Mouse (Mus musculus): Measurements from ENCODE around the gene Pou3f1. TPM values are rescaled to one million over a fixed set of nuclear protein-coding genes. Genes with fewer than 3 reads are reported as not detected.
A peak's percentile ranks its signal among the peaks of the same experiment; 100 is the strongest.

The Pou3f1 gene
- polyA plus RNA-seq, 1 experiment from 2014 or later = 6.8 TPM

GRCm38 (mm10) chr4:124624111-124624581, 32.5 kb upstream of the Pou3f1 start:
- peak overlapping the region; percentile 4; the same call in 1 of the 2 replicates for H3K27ac ChIP-seq (replicated peaks)
- H3K9me3 ChIP-seq (replicated peaks) = no peaks in the 10 kb centered on the region
- no peaks in the 10 kb centered on the region for H3K36me3 ChIP-seq
- peaks cover 23% of the 10 kb centered on the region for H3K4me1 ChIP-seq
- ATAC-seq (ENCODE audit: low FRiP score) = 0 out of 2 replicates have a peak, but pooled peaks have one; percentile 31
- 42% methylated on average over 7 of the region's 7 CpGs for WGBS
- H3K4me3 ChIP-seq (replicated peaks) = no peak overlapping the region
- no peak overlapping the region for H3K4me2 ChIP-seq
- H3K27me3 ChIP-seq (replicated peaks) = peaks cover 47% of the 10 kb centered on the region
- no peak overlapping the region for H3K9ac ChIP-seq (replicated peaks)

- WGBS = 40% methylated on average over 1 of the region's 1 CpGs
- no peaks in the 10 kb centered on the region for H3K9me3 ChIP-seq (replicated peaks)
Measured at GRCm38 (mm10) chr4:124626836-124627235, 29.8 kb upstream of the Pou3f1 start.

GRCm38 (mm10) chr4:124631456-124631855, 25.2 kb upstream of the Pou3f1 start:
- peaks cover 39% of the 10 kb centered on the region for H3K27me3 ChIP-seq (replicated peaks)
- WGBS = 35% methylated on average over 4 of the region's 4 CpGs
- no peaks in the 10 kb centered on the region for H3K9me3 ChIP-seq (replicated peaks)
- H3K9ac ChIP-seq (replicated peaks) = no peak overlapping the region
- 0 out of 2 replicates have a peak, but pooled peaks cover 13% of the 10 kb centered on the region for H3K4me1 ChIP-seq
- H3K36me3 ChIP-seq = no peaks in the 10 kb centered on the region
- H3K4me3 ChIP-seq (replicated peaks) = no peak overlapping the region
- H3K27ac ChIP-seq (replicated peaks) = no peak overlapping the region
- H3K4me2 ChIP-seq = no peak overlapping the region
- ATAC-seq (ENCODE audit: low FRiP score) = no peak

More at GRCm38 (mm10) chr4:124626836-124627235, 29.8 kb upstream of the Pou3f1 start:
- peaks cover 19% of the 10 kb centered on the region for H3K4me1 ChIP-seq
- H3K4me2 ChIP-seq = no peak overlapping the region
- H3K27ac ChIP-seq (replicated peaks) = no peak overlapping the region
- no peak; the same call in 1 of the 2 replicates for ATAC-seq (ENCODE audit: low FRiP score)
- H3K4me3 ChIP-seq (replicated peaks) = no peak overlapping the region
- H3K9ac ChIP-seq (replicated peaks) = no peak overlapping the region
- peaks cover 23% of the 10 kb centered on the region for H3K27me3 ChIP-seq (replicated peaks)
- H3K36me3 ChIP-seq = no peaks in the 10 kb centered on the region

- 0 out of 2 replicates have a peak, but pooled peaks cover 11% of the 10 kb centered on the region for H3K4me1 ChIP-seq
- no peak overlapping the region for H3K4me2 ChIP-seq
- no peak overlapping the region for H3K27ac ChIP-seq (replicated peaks)
- no peaks in the 10 kb centered on the region for H3K36me3 ChIP-seq
- no peak overlapping the region for H3K9ac ChIP-seq (replicated peaks)
- no peak overlapping the region for H3K4me3 ChIP-seq (replicated peaks)
- WGBS = 34% methylated on average over 10 of the region's 10 CpGs
- no peaks in the 10 kb centered on the region for H3K9me3 ChIP-seq (replicated peaks)
- ATAC-seq (ENCODE audit: low FRiP score) = no peak
- peaks cover 43% of the 10 kb centered on the region for H3K27me3 ChIP-seq (replicated peaks)
Measured at GRCm38 (mm10) chr4:124632856-124633255, 23.8 kb upstream of the Pou3f1 start.

GRCm38 (mm10) chr4:124633281-124633680, 23.3 kb upstream of the Pou3f1 start:
- H3K4me3 ChIP-seq (replicated peaks) = no peak overlapping the region
- 9% methylated on average over 9 of the region's 9 CpGs for WGBS
- H3K9ac ChIP-seq (replicated peaks) = no peak overlapping the region
- 0 out of 2 replicates have a peak, but pooled peaks cover 11% of the 10 kb centered on the region for H3K4me1 ChIP-seq
- H3K4me2 ChIP-seq = no peak overlapping the region
- peaks cover 40% of the 10 kb centered on the region for H3K27me3 ChIP-seq (replicated peaks)
- H3K27ac ChIP-seq (replicated peaks) = no peak overlapping the region
- no peaks in the 10 kb centered on the region for H3K9me3 ChIP-seq (replicated peaks)
- ATAC-seq (ENCODE audit: low FRiP score) = no peak
- H3K36me3 ChIP-seq = no peaks in the 10 kb centered on the region

GRCm38 (mm10) chr4:124639715-124640114, 16.9 kb upstream of the Pou3f1 start:
- peaks cover 58% of the 10 kb centered on the region for H3K27me3 ChIP-seq (replicated peaks)
- no peak overlapping the region for H3K27ac ChIP-seq (replicated peaks)
- H3K4me3 ChIP-seq (replicated peaks) = no peak overlapping the region
- no peaks in the 10 kb centered on the region for H3K9me3 ChIP-seq (replicated peaks)
- no peak for ATAC-seq (ENCODE audit: low FRiP score)
- H3K4me2 ChIP-seq = no peak overlapping the region
- H3K36me3 ChIP-seq = no peaks in the 10 kb centered on the region
- H3K4me1 ChIP-seq = peaks cover 4% of the 10 kb centered on the region
- H3K9ac ChIP-seq (replicated peaks) = no peak overlapping the region
- WGBS = 20% methylated on average over 12 of the region's 12 CpGs

GRCm38 (mm10) chr4:124643859-124644258, 12.7 kb upstream of the Pou3f1 start:
- WGBS = 90% methylated on average over 9 of the region's 9 CpGs

GRCm38 (mm10) chr4:124644974-124645433, 11.6 kb upstream of the Pou3f1 start:
- Histone ChIP-seq H3K27ac (replicated peaks) (no peak overlapping the region), H3K9me3 (replicated peaks) (no peaks in the 10 kb centered on the region), H3K36me3 (no peaks in the 10 kb centered on the region), H3K9ac (replicated peaks) (no peak overlapping the region), H3K4me1 (peaks cover 5% of the 10 kb centered on the region), H3K27me3 (replicated peaks) (peaks cover 43% of the 10 kb centered on the region), H3K4me2 (no peak overlapping the region), H3K4me3 (replicated peaks) (no peak overlapping the region)
- WGBS = 28% methylated on average over 3 of the region's 3 CpGs
- ATAC-seq (ENCODE audit: low FRiP score) = no peak

More at GRCm38 (mm10) chr4:124643859-124644258, 12.7 kb upstream of the Pou3f1 start:
- Histone ChIP-seq H3K4me2 (no peak overlapping the region), H3K9ac (replicated peaks) (no peak overlapping the region), H3K4me3 (replicated peaks) (no peak overlapping the region), H3K4me1 (peaks cover 9% of the 10 kb centered on the region), H3K9me3 (replicated peaks) (no peaks in the 10 kb centered on the region), H3K27me3 (replicated peaks) (peaks cover 43% of the 10 kb centered on the region), H3K36me3 (no peaks in the 10 kb centered on the region), H3K27ac (replicated peaks) (no peak overlapping the region)
- ATAC-seq (ENCODE audit: low FRiP score) = no peak

- ATAC-seq (ENCODE audit: low FRiP score) = no peak
- Histone ChIP-seq H3K27ac (replicated peaks) (no peak overlapping the region), H3K36me3 (no peaks in the 10 kb centered on the region), H3K4me3 (replicated peaks) (no peak overlapping the region), H3K27me3 (replicated peaks) (peaks cover 42% of the 10 kb centered on the region), H3K4me2 (no peak overlapping the region; the same call in 1 of the 2 replicates), H3K4me1 (peaks cover 5% of the 10 kb centered on the region), H3K9me3 (replicated peaks) (no peaks in the 10 kb centered on the region), H3K9ac (replicated peaks) (no peak overlapping the region)
- WGBS = 26% methylated on average over 8 of the region's 8 CpGs
Measured at GRCm38 (mm10) chr4:124646591-124646990, 10.0 kb upstream of the Pou3f1 start.

- ATAC-seq (ENCODE audit: low FRiP score) = no peak
- H3K4me1 ChIP-seq = peaks cover 12% of the 10 kb centered on the region
- peaks cover 40% of the 10 kb centered on the region for H3K27me3 ChIP-seq (replicated peaks)
Measured at GRCm38 (mm10) chr4:124647909-124648308, 8.7 kb upstream of the Pou3f1 start.

GRCm38 (mm10) chr4:124652886-124653285, 3.7 kb upstream of the Pou3f1 start:
- Histone ChIP-seq H3K9ac (replicated peaks) (no peak overlapping the region), H3K4me3 (replicated peaks) (no peak overlapping the region), H3K27ac (replicated peaks) (no peak overlapping the region), H3K27me3 (replicated peaks) (peaks cover 68% of the 10 kb centered on the region), H3K4me2 (no peak overlapping the region; the same call in 1 of the 2 replicates), H3K9me3 (replicated peaks) (no peaks in the 10 kb centered on the region), H3K36me3 (no peaks in the 10 kb centered on the region), H3K4me1 (peaks cover 23% of the 10 kb centered on the region)
- ATAC-seq (ENCODE audit: low FRiP score) = no peak
- WGBS = 7% methylated on average over 9 of the region's 9 CpGs

More at GRCm38 (mm10) chr4:124647909-124648308, 8.7 kb upstream of the Pou3f1 start:
- Histone ChIP-seq H3K27ac (replicated peaks) (no peak overlapping the region), H3K4me2 (no peak overlapping the region), H3K9me3 (replicated peaks) (no peaks in the 10 kb centered on the region), H3K9ac (replicated peaks) (no peak overlapping the region), H3K36me3 (no peaks in the 10 kb centered on the region), H3K4me3 (replicated peaks) (no peak overlapping the region)
- 36% methylated on average over 5 of the region's 5 CpGs for WGBS

GRCm38 (mm10) chr4:124656854-124657650, 445 bp downstream of the Pou3f1 start:
- H3K27ac ChIP-seq (replicated peaks) = no peak overlapping the region; the same call in 1 of the 2 replicates
- H3K4me3 ChIP-seq (replicated peaks) = peak overlapping the region; percentile 60
- H3K36me3 ChIP-seq = no peaks in the 10 kb centered on the region
- peak overlapping the region; percentile 94 for H3K4me2 ChIP-seq
- peak overlapping the region; percentile 35 for H3K9ac ChIP-seq (replicated peaks)
- H3K9me3 ChIP-seq (replicated peaks) = no peaks in the 10 kb centered on the region
- H3K27me3 ChIP-seq (replicated peaks) = peaks cover 79% of the 10 kb centered on the region
- WGBS = under 1% methylated on average over 75 of the region's 92 CpGs
- ATAC-seq (ENCODE audit: low FRiP score) = peak; percentile 94
- H3K4me1 ChIP-seq = peaks cover 44% of the 10 kb centered on the region
